Mouse (Mus musculus) CD8-positive naive resting alpha-beta T cell, adult 2 months (primary cell): ENCODE measurements around the gene Cog2.

Experiments
- DNase-seq, 2 experiments: peaks; one replicate each; pipeline ENCODE4 v3.0.0; 2022; ENCODE audit warnings: low read depth in 2 of 2, low spot score in 2 of 2

Gene Cog2

GRCm38 (mm10) chr8:124520249-124521080 is at the start of gene Cog2:
Gene Cog2 (plus strand): TSS chr8:124520767.
- peak; percentile 85 to 86 for DNase-seq

- no peak for DNase-seq
Observed at GRCm38 (mm10) chr8:124475690-124476089, 44.9 kb upstream of the Cog2 start.

- DNase-seq, result no peak
Observed at GRCm38 (mm10) chr8:124476701-124477100, 43.9 kb upstream of the Cog2 start.

DNA sequence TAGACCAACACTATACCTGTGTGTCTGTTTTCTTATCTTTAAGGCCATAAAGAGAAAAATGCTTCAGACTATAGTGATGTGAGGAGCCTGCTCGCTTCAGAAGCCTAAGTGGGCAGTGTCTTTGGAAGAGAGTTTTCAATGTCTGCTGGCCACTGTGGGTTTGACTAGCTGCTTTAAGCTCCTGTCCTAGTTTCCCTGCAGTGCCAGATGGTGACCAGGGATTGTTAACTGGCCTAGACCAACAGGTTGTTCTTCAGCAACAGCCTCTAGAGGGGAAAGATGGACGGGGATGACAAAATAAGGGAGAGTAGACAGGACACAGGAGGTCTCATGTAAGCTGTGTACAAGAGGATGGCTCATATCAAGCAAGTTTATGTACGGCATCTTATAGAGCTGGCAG is 41.3 kb upstream of the Cog2 start:
- no peak for DNase-seq

DNA sequence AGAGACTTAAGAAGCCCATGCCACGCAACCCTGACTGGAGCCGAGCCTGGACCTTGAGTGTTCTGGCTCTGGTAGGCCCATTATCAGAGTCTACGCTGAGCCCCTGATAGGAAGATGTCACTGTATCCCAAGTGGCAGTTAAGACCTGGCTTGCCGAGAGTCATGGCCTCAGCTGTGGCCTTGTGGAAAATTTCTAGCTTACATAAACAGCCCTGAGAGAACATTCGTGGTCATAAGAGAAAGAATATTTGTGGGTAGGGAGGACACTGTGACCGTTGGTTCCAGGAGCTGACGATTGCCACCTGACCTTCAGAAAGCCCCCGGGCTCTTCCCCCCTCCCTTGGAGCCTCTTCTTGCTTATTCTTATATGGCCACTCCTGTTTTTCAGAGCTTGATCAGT is 40.2 kb upstream of the Cog2 start:
- no peak for DNase-seq

- no peak for DNase-seq
Observed at GRCm38 (mm10) chr8:124482790-124483189, 37.8 kb upstream of the Cog2 start.

- no peak for DNase-seq
Observed at GRCm38 (mm10) chr8:124483356-124484115, 37.0 kb upstream of the Cog2 start.

DNA sequence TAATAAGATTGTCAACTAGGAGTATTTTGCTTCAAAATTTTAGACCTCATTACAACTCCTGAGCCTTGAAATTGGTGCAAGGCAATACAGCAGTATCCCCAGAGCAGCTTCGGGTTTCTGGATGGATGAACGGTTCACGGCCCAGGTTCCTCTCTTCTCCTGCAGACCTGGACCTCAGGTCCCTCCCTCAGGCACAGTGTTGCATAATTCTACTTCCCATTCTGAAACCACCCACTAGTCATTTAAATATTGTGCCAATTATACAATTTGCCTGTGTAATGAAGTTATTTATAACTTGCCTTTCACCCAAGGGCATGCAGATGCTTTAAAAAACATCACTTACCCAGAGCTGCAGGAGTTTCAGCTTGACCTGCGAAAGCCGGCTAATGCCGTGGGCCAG is 31.3 kb upstream of the Cog2 start:
- no peak for DNase-seq

DNA sequence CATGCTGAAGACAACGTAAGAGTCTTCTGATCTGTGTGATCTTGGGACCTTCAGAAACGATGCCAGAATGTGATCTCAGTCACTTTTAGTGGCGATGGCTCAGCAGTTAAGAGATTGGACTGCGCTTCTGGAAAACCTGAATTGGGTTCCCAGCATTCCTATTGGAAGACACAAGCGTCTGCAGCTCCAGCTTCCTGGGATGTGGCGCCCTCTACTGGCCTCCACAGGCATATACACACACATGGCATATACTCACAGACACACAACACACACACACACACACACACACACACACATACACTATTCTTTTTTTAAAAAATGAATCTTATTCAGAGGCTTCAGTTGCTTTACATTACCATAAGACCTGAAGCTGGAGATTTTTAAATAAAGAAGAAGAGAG is 30.8 kb upstream of the Cog2 start:
- DNase-seq, result no peak

GRCm38 (mm10) chr8:124494397-124494796 is 26.2 kb upstream of the Cog2 start:
- no peak for DNase-seq

DNA sequence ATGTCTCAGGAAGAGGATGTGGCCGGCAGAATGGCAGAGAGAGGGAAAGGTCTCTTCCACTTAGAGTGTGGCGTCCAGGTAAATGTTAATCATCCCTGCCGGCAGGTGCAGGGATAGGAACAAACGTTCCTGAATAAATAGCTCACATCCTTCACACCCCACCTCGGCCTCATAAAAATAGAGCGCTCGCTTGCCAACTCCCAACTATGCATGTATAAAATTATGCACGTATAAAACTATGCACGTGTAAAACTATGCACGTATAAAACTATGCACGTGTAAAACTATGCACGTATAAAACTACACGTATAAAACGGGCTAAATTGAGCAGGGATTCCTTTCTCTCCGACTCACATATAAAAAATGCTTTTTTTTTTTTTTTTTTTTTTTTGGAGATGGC is 25.6 kb upstream of the Cog2 start:
- DNase-seq, result no peak

DNA sequence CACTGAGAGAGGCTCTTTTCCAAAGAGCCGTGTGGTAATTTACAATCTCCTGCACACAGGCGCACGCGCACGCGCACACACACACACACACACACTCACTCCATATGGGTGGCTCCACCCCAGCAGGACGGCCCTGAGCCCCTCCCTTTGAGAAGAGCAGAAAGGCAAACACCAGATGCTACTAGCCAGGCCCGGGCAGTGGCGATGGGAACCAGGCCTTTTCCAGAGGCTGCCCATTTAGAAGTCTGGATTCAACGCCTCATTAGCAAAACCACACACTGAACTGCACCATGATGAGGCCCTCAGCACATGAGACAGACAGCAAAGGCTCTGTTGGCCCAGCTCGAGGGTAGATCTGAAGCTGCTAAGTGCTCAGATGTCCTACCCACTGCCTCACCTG is 24.9 kb upstream of the Cog2 start:
- no peak for DNase-seq

DNA sequence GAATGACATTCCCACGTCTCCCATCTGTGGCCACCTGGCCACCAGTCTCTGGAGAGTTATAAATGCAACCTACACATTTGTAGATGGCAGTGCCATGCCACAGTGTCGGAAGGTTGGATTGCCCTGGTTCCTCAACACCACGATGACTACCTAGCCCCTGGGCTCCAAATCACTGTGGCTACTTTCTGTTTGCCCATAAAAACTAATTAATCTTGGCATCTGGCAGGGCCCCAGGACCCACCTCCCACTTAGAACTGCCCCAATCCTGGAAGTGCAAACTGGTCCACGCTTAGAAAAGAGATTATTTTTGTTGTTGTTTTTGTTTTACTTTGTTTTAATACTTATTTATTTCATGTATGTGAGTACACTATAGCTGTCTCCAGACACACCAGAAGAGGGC is 24.3 kb upstream of the Cog2 start:
- DNase-seq, result no peak

DNA sequence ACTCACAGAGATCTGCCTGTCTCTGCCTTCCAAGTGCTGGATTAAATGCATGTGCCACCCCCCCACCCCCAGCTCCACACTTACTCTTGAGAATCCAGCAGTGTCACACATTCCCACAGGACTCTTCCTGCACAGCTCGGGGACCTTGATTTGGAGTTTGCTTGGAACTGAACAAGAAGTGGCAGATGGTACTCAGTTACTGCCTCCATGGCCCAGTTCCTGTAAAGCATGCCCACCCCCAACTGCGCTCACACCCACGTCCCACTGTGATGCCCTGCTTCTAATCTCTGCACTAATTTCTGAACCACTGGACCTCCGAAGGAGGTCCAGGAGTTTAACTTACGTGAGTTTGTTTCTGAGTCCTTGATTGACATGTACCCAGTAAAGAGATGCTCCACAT is 23.7 kb upstream of the Cog2 start:
- no peak for DNase-seq

GRCm38 (mm10) chr8:124498398-124498797 is 22.2 kb upstream of the Cog2 start:
- no peak for DNase-seq

- no peak for DNase-seq
Observed at GRCm38 (mm10) chr8:124499236-124499937, 21.2 kb upstream of the Cog2 start.

DNA sequence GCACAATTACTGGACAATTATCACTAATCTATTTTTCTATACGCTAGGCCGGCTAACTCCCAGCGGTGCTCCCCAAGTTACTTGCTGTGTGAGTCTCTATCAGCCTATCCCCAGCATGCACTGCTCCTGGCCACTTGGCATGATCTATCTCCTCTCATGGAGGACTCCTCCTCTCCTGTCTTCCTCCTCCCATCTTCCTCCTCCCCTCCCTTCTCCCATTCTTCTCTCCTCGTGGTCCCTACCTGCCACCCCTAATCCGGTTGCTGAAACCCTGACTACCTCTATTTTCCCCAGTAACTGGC is 20.7 kb upstream of the Cog2 start:
- no peak for DNase-seq

DNA sequence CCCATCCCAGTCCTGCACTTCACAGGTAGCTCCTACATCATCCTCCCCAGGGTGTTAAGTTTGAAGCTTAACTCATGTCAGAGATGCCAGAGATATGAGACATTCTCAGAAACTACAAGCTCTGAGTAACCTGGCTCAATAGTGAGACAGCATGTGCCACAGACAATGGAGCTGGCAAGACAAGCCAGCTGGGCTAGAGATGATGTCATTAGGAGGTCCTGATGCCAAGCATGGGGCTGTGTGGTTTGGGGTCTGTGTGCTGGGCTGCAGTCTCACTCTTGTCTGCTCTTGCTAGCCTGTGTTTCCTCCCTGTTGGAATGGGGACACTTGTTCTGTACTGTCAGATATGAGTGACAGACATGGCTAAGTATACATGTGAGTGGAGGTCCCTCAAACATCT is 14.9 kb upstream of the Cog2 start:
- no peak for DNase-seq

DNA sequence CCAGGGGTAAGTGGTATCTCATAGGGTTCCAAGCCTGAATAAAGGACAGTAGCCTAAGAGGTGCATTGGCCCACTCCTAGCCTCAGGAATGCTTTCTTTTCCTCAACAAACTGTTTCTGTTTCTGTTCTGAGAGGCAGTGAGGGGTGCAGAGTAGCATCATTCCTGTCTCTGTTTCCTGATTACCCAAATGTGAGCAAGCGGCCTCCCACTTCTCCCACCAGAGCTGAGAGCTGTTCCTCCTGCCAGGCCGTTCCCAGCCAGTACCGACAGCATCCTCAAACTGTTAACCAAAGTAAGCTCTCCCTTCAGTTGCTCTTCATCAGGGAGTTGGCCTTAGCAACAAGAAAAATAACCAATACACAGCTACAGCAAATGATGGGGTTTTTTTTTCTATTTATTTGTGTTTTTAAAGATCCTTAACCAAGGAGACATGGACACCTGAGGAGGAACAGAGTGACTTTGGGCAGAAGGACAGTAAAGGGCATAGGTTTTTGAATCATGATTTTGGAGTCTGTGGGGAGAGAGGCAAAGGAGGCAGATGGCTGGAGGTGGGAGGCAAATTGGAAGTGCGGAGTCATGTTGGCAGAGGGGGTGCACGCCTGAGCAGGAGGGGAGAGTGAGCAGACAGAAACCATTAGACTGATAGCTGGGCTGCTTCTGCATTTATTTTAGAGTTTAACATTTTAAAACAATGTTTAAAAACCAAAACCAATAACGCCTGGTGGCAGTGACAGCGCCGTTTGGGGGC is 12.8 kb upstream of the Cog2 start:
- DNase-seq, result no peak

DNA sequence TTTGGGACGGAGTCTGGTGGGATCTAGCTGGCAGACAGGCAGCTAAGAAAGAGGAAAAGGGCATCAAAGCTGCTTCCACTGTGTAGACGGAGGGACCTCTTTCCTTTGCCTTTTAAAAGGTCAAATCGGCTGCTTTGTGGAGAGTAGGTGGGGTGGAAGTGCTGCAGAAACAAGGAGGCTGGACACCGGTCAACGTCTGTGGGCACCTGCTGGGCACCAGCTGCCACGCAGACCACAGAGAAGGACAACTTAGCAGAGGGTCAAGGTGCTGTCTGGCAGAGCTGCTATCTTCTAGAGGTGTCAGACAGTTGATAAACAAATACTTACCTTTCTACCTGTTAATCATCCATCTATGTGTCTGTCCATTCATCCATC is 12.3 kb upstream of the Cog2 start:
- no peak for DNase-seq

DNA sequence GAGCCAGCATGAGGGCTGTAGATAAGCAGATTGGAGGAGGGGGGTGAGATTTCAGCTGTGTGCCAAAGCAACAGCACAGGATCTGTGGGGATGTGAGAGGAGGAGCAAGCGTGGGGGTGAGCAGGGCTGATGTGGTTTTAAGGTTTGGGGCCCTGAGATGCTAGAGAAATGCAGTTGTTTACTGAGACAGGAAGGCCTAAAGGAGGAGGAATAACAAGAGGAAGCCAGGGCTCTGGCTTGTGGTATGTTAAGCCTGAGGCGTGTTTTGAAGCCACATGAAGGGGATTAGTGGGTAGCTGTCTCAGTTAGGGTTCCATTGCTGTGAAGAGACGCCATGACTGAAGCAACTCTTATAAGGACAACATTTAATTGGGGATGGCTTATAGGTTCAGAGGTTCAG is 11.4 kb upstream of the Cog2 start:
- peak; percentile 24 to 62 for DNase-seq

GRCm38 (mm10) chr8:124516039-124516438 is 4.5 kb upstream of the Cog2 start:
- DNase-seq, result no peak
